Mouse (Mus musculus): ENCODE results near the gene Bnc2. TPM values are rescaled to one million over a fixed set of nuclear protein-coding genes. Genes with fewer than 3 reads are reported as not detected.

Bnc2 gene
- polyA plus RNA-seq, 1 experiment from 2014 or later: 16.8 TPM

- no peak overlapping the region for H3K27ac ChIP-seq (replicated peaks; ENCODE audit: low read depth, low read length)
- 59% methylated on average over 4 of the region's 4 CpGs for WGBS
- no peaks in the 10 kb centered on the region for H3K9me3 ChIP-seq (ENCODE audit: control insufficient read depth, low read length)
- ATAC-seq (ENCODE audit: insufficient number of reproducible peaks, low FRiP score, low TSS enrichment, low read depth): no peak
- H3K4me3 ChIP-seq (ENCODE audit: low read depth, low read length): no peak overlapping the region
- DNase-seq (ENCODE audit: low spot score): no peak
- no peaks in the 10 kb centered on the region for H3K27me3 ChIP-seq (ENCODE audit: control insufficient read depth, insufficient read depth, low read length)
- peaks cover 28% of the 10 kb centered on the region for H3K4me1 ChIP-seq (ENCODE audit: control insufficient read depth, insufficient read depth, low read length)
- no peak overlapping the region for H3K4me2 ChIP-seq (ENCODE audit: low read depth, severe bottlenecking)
- H3K9ac ChIP-seq (ENCODE audit: low read length): no peak overlapping the region
- no peaks in the 10 kb centered on the region for H3K36me3 ChIP-seq (ENCODE audit: control insufficient read depth, insufficient read depth, low read length)
These were observed 221.5 kb downstream of the Bnc2 start for GRCm38 (mm10) chr4:84453586-84453985.

GRCm38 (mm10) chr4:84452642-84453041 is 222.4 kb downstream of the Bnc2 start:
- Histone ChIP-seq H3K4me1 (ENCODE audit: control insufficient read depth, insufficient read depth, low read length) (peaks cover 25% of the 10 kb centered on the region), H3K4me2 (ENCODE audit: low read depth, severe bottlenecking) (no peak overlapping the region), H3K27me3 (ENCODE audit: control insufficient read depth, insufficient read depth, low read length) (no peaks in the 10 kb centered on the region), H3K4me3 (ENCODE audit: low read depth, low read length) (no peak overlapping the region), H3K9ac (ENCODE audit: low read length) (no peak overlapping the region), H3K9me3 (ENCODE audit: control insufficient read depth, low read length) (no peaks in the 10 kb centered on the region), H3K27ac (replicated peaks; ENCODE audit: low read depth, low read length) (no peak overlapping the region), H3K36me3 (ENCODE audit: control insufficient read depth, insufficient read depth, low read length) (no peaks in the 10 kb centered on the region)
- 88% methylated on average over 3 of the region's 3 CpGs for WGBS
- no peak for DNase-seq (ENCODE audit: low spot score)
- no peak for ATAC-seq (ENCODE audit: insufficient number of reproducible peaks, low FRiP score, low TSS enrichment, low read depth)

- Histone ChIP-seq H3K9ac (ENCODE audit: low read length) (no peak overlapping the region), H3K4me2 (ENCODE audit: low read depth, severe bottlenecking) (no peak overlapping the region), H3K9me3 (ENCODE audit: control insufficient read depth, low read length) (no peaks in the 10 kb centered on the region), H3K4me3 (ENCODE audit: low read depth, low read length) (no peak overlapping the region), H3K36me3 (ENCODE audit: control insufficient read depth, insufficient read depth, low read length) (no peaks in the 10 kb centered on the region), H3K27ac (replicated peaks; ENCODE audit: low read depth, low read length) (no peak overlapping the region), H3K27me3 (ENCODE audit: control insufficient read depth, insufficient read depth, low read length) (no peaks in the 10 kb centered on the region), H3K4me1 (ENCODE audit: control insufficient read depth, insufficient read depth, low read length) (peaks cover 10% of the 10 kb centered on the region)
- DNase-seq (ENCODE audit: low spot score): no peak
- ATAC-seq (ENCODE audit: insufficient number of reproducible peaks, low FRiP score, low TSS enrichment, low read depth): no peak
- 48% methylated on average over 7 of the region's 7 CpGs for WGBS
These were observed 225.6 kb downstream of the Bnc2 start for GRCm38 (mm10) chr4:84449246-84450005.

- Histone ChIP-seq H3K27me3 (ENCODE audit: control insufficient read depth, insufficient read depth, low read length) (no peaks in the 10 kb centered on the region), H3K4me2 (ENCODE audit: low read depth, severe bottlenecking) (no peak overlapping the region), H3K9me3 (ENCODE audit: control insufficient read depth, low read length) (no peaks in the 10 kb centered on the region), H3K4me3 (ENCODE audit: low read depth, low read length) (no peak overlapping the region), H3K36me3 (ENCODE audit: control insufficient read depth, insufficient read depth, low read length) (no peaks in the 10 kb centered on the region), H3K27ac (replicated peaks; ENCODE audit: low read depth, low read length) (no peak overlapping the region), H3K4me1 (ENCODE audit: control insufficient read depth, insufficient read depth, low read length) (no peaks in the 10 kb centered on the region), H3K9ac (ENCODE audit: low read length) (no peak overlapping the region)
- 96% methylated on average over 9 of the region's 9 CpGs for WGBS
- no peak for ATAC-seq (ENCODE audit: insufficient number of reproducible peaks, low FRiP score, low TSS enrichment, low read depth)
- no peak for DNase-seq (ENCODE audit: low spot score)
These were observed 241.8 kb downstream of the Bnc2 start for GRCm38 (mm10) chr4:84433324-84433723.

GRCm38 (mm10) chr4:84431677-84432515 is 243.2 kb downstream of the Bnc2 start:
- H3K4me1 ChIP-seq (ENCODE audit: control insufficient read depth, insufficient read depth, low read length): no peaks in the 10 kb centered on the region
- no peaks in the 10 kb centered on the region for H3K36me3 ChIP-seq (ENCODE audit: control insufficient read depth, insufficient read depth, low read length)
- H3K4me2 ChIP-seq (ENCODE audit: low read depth, severe bottlenecking): no peak overlapping the region
- ATAC-seq (ENCODE audit: insufficient number of reproducible peaks, low FRiP score, low TSS enrichment, low read depth) (no peak), DNase-seq (ENCODE audit: low spot score) (no peak)
- H3K9me3 ChIP-seq (ENCODE audit: control insufficient read depth, low read length): no peaks in the 10 kb centered on the region
- no peak overlapping the region for H3K27ac ChIP-seq (replicated peaks; ENCODE audit: low read depth, low read length)
- H3K4me3 ChIP-seq (ENCODE audit: low read depth, low read length): no peak overlapping the region
- H3K9ac ChIP-seq (ENCODE audit: low read length): no peak overlapping the region
- 60% methylated on average over 6 of the region's 6 CpGs for WGBS
- H3K27me3 ChIP-seq (ENCODE audit: control insufficient read depth, insufficient read depth, low read length): no peaks in the 10 kb centered on the region

GRCm38 (mm10) chr4:84427955-84428354 is 247.1 kb downstream of the Bnc2 start:
- H3K4me3 ChIP-seq (ENCODE audit: low read depth, low read length): no peak overlapping the region
- no peak overlapping the region for H3K27ac ChIP-seq (replicated peaks; ENCODE audit: low read depth, low read length)
- no peaks in the 10 kb centered on the region for H3K27me3 ChIP-seq (ENCODE audit: control insufficient read depth, insufficient read depth, low read length)
- H3K9ac ChIP-seq (ENCODE audit: low read length): no peak overlapping the region
- H3K36me3 ChIP-seq (ENCODE audit: control insufficient read depth, insufficient read depth, low read length): no peaks in the 10 kb centered on the region
- no peak overlapping the region for H3K4me2 ChIP-seq (ENCODE audit: low read depth, severe bottlenecking)
- 91% methylated on average over 3 of the region's 3 CpGs for WGBS
- ATAC-seq (ENCODE audit: insufficient number of reproducible peaks, low FRiP score, low TSS enrichment, low read depth) (no peak), DNase-seq (ENCODE audit: low spot score) (no peak)
- H3K4me1 ChIP-seq (ENCODE audit: control insufficient read depth, insufficient read depth, low read length): no peaks in the 10 kb centered on the region
- H3K9me3 ChIP-seq (ENCODE audit: control insufficient read depth, low read length): no peaks in the 10 kb centered on the region

- Histone ChIP-seq H3K4me3 (ENCODE audit: low read depth, low read length) (no peak overlapping the region), H3K27me3 (ENCODE audit: control insufficient read depth, insufficient read depth, low read length) (no peaks in the 10 kb centered on the region), H3K4me1 (ENCODE audit: control insufficient read depth, insufficient read depth, low read length) (0 out of 2 replicates have a peak, but pooled peaks cover 1% of the 10 kb centered on the region), H3K36me3 (ENCODE audit: control insufficient read depth, insufficient read depth, low read length) (no peaks in the 10 kb centered on the region), H3K4me2 (ENCODE audit: low read depth, severe bottlenecking) (no peak overlapping the region), H3K9me3 (ENCODE audit: control insufficient read depth, low read length) (no peaks in the 10 kb centered on the region), H3K27ac (replicated peaks; ENCODE audit: low read depth, low read length) (no peak overlapping the region), H3K9ac (ENCODE audit: low read length) (no peak overlapping the region)
- ATAC-seq (ENCODE audit: insufficient number of reproducible peaks, low FRiP score, low TSS enrichment, low read depth) (no peak), DNase-seq (ENCODE audit: low spot score) (no peak)
- 90% methylated on average over 2 of the region's 2 CpGs for WGBS
These were observed 263.6 kb downstream of the Bnc2 start for GRCm38 (mm10) chr4:84411431-84411830.

GRCm38 (mm10) chr4:84407328-84408028 is 267.6 kb downstream of the Bnc2 start:
- 18% methylated on average over 6 of the region's 6 CpGs for WGBS
- ATAC-seq (ENCODE audit: insufficient number of reproducible peaks, low FRiP score, low TSS enrichment, low read depth): no peak
- no peak for DNase-seq (ENCODE audit: low spot score)
- Histone ChIP-seq H3K4me3 (ENCODE audit: low read depth, low read length) (no peak overlapping the region), H3K4me1 (ENCODE audit: control insufficient read depth, insufficient read depth, low read length) (peaks cover 14% of the 10 kb centered on the region), H3K36me3 (ENCODE audit: control insufficient read depth, insufficient read depth, low read length) (no peaks in the 10 kb centered on the region), H3K9ac (ENCODE audit: low read length) (no peak overlapping the region), H3K27me3 (ENCODE audit: control insufficient read depth, insufficient read depth, low read length) (no peaks in the 10 kb centered on the region), H3K4me2 (ENCODE audit: low read depth, severe bottlenecking) (no peak overlapping the region), H3K27ac (replicated peaks; ENCODE audit: low read depth, low read length) (no peak overlapping the region), H3K9me3 (ENCODE audit: control insufficient read depth, low read length) (no peaks in the 10 kb centered on the region)
